Mouse (Mus musculus) lung, postnatal 14 days (tissue): Measurements from ENCODE around the gene Cnp.
"Not testable (repeated sequence)": the region's sequence is repeated elsewhere in the genome, so short reads cannot be mapped to it uniquely, and the experiment has no call there.

ENCODE experiments used
- DNase-seq: peaks from one replicate; pipeline ENCODE4 v3.0.0; 2021

Gene Cnp

DNA sequence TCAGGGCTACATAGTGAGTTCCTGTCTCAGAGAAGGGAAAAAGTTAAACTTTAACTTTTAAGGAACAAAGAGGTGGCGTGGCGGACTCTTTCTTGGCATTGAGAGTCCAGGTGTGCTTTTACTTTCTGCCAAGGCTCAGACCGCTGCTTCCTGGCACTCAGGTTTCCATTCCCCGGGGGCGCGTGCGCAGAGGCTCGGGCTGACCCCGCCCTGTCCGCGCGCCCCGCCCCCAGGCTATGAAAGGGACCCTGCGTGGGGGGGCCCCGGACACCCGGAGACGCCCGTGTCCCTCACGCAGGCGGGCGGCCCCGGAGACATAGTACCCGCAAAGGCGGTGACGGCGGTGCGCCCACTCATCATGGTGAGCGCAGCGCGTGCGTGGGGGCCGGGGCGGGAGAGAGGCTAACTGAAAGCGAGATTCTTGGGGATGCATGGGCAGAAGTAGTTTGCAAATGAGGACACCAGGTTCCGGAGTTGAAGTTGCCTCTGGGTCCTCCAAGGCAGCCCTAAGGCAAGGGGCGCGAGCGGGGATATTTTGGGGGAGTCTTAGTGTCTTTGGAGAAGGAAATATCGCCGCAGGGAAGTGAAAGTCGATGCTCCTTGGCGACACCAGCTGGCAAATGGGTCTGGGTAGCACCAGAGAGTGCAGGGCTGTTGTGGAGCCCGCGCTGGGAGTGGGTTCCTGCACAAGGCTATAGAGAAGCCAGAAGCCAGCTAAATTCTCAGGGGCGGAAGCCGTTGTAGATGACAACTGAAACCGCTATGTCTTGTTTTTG lies at the start of gene Cnp:
Cnp (plus strand) TSS at position 197 of the 776 bp plus-strand sequence.
- peak; percentile 84 for DNase-seq

DNA sequence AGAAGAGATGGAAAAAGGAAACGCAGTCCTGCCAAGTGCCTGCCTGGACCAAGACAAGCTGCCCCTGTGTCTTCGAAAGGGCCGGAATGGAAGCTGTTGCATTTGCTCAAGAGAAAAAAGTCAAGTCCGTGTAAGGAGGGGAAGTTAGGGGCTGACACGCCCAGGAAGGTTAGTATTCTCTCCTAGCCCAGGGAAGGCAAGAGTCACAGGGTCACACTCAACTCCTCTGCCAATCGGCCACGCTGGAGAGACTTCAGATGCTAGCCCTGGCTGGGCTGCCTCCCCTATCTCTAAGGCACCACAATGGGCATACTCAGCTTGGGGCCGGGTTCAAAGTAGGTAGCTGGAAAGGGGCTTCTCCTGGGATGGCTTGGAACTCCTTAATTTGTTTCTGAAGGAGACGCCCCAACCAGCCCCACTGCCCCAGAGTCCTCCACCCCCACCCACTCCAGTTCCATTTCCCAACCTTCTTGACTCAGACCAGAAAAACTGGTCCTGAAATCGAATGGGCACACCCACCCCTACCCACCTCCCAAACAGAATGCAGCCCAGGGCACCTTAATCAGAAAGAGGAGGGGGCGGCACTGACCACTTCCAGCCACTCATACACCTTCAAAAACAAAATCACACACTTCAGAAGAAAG lies 49.6 kb upstream of the Cnp start:
- peak; percentile 20 for DNase-seq

DNA sequence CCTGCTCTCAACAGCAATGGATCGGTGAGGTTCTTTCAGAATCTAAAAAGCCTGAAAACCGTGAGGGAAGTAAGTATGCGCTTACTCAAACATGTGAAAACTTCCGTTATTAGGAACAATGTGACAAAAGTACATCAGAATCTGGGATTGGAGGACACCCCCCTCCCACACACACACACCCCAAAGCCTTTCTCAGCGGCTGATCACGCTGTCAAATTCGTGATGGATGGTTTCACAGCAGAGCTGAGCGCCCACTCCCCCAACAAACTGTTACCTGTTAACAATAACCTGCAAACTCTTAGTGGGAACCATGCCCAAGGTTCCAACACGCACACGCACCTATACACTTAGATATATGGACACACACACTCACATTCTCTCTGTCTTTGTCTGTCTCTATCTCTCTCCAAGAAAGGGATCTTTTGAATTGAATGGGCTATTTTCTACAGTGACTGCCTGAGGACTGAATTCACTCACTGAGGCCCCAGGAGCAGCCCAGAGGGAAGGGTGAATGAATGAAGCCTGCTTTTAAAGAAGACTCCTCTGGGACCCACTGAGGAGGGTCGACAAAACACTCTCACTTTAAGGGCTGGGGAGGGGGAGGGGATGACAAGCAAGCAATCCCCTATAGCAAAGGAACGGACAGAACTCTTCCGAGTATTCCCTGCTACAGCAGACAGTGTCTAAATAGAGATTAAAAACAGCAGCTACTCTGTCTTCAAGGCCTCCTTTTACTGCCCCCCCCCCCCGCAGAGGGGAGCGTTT lies 48.5 kb upstream of the Cnp start:
- DNase-seq, result no peak

DNA sequence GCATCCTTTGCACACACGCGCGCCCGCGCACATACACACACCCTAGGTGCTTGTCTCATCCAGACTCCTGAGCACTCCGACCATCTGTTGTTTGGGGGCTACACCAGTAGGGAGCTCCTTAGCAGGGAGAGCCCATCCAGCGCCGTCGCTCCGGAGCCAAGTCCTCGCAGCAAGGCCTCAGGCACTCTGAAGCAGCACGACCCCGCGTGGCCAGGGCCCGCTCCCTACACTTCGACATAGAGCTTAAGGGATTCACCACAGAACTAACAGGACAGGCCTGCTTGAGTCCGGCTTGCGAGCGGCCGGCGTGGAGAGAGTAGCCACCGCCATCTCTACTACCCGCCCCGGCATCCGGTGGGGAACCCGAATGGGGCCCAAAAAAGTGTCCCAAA lies 47.6 kb upstream of the Cnp start:
- DNase-seq, result peak; percentile 61

DNA sequence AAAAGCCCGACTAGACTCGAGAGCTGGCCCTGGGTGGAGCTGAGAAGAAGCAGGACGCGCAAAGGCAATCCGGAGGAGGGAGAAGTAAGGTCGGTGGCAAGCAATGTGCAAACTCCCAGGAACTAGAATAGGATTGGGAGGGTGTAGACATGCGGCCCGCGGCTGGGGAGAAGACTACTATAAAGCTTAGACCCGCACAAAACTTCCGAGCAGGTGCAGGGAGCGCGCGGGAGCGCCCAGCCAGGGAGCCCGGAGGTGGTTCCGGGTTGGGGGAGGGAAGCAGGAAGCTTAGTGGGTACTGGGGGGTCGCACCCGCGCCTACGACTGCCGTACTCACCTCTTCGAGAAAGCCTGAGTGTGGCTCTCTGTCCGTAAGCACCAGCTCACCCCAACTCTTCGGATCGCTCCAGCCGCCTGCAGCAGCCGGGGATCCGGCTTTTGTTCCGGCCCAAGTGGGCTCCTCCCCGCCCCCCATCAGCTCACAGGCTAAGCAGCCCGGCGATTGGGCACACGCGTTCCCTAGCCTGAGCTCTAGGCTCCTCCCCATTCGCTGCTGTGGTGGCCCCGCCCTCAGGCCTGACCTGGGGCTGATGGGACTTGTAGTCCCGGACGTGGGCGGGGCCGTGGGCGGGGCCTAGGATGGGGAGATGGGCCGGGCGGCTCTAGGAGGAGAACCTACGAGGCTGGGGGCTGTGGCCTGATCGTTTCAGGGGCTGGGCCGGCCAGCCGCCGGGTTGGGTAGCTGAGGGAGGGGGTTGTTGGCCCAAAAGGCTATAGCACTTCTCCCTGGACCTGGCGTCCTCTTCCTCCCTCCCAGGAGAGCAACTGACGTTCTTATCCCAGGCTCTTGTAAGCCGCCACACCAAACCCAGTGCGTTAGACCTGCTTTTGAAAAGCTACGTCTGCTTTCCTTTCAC lies 47.0 kb upstream of the Cnp start, which contains the start of gene Acly:
Acly (minus strand) TSS at position 543 of the 917 bp plus-strand sequence.
- DNase-seq, result peak; percentile 99

DNA sequence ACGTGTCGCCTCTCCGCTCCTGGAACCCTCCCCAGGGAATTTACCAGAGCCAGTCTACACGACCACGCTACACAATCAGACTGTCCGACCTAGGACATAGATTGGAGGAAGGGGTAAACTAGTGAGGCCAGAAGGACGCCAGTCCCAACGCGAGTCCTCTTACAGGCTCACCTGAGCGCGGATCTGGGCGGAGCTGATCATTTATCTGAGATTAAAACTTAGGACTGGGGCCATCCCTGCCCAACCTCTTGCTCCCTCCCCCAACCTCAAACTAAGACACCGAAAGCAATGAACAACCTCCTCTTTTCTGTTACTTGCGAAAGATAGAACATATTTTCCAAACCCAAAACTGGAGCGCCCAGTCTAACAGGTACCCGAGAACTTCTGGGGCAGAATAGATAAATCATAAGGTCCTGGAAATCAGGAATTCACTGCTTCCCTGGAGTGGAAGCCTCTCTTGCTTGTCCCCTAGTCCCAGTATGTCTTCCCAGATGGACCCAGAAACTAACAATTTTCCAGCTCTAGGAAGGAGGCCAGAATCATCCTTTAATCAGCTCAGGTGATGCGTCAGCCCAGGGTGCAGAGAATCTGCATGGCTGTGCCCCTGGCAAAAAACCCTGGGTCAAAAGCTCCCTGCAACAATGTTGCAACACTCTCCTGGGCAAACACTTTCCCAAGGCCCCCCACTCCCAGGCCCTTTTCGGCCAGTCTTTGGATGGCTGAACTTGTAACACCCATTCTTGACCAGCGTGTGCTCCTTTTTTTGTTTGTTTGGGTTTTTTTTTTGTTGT lies 46.1 kb upstream of the Cnp start:
- DNase-seq, result no peak

DNA sequence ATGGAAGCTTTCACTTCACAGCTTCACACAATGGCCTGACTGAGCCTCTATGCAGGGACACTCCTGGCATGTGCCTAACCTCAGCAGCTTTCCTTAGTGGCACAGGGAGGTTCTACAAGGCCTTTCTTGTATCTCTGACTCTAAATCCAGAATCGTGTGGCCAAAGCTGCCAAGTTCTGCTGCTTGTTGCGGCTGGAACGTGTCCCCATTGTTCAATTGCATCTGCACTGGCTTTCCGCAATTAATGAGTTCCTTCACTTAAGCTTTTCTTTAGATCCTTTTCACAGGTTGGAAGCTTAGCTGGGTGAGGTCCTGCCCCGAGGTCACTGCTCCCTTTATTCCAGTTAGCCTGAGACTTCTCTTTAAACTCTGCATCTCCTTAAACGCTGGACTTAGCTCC lies 40.8 kb upstream of the Cnp start:
- DNase-seq, result no peak

DNA sequence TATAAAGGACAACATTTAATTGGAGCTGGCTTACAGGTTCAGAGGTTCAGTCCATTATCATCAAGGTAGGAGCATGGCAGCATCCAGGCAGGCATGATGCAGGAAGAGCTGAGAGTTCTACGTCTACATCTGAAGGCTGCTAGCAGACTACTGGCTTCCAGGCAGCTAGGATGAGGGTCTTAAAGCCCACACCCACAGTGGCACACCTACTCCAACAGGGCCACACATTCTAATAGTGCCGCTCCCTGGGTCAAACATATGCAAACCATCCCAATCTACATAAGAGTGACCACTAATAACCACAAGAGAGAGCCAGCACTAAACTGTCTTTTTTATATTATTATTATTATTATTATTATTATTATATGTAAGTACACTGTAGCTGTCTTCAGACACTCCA lies 40.3 kb upstream of the Cnp start:
- not testable (repeated sequence) for DNase-seq

DNA sequence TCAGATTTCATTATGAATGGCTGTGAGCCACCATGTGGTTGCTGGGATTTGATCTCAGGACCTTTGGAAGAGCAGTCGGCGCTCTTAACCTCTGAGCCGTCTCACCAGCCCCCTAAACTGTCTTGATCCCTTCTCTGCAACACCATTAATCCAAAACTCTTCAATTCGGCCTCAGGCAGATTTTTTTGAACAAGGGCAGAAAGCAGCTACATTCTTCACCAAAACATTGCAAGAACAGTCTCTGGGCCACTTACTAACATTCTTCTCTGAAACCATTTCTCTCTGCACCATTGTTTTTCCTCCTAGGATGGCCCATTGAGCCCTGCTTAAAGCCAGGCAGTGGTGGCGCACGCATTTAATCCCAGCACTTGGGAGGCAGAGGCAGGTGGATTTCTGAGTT lies 39.9 kb upstream of the Cnp start:
- DNase-seq, result not testable (repeated sequence)

DNA sequence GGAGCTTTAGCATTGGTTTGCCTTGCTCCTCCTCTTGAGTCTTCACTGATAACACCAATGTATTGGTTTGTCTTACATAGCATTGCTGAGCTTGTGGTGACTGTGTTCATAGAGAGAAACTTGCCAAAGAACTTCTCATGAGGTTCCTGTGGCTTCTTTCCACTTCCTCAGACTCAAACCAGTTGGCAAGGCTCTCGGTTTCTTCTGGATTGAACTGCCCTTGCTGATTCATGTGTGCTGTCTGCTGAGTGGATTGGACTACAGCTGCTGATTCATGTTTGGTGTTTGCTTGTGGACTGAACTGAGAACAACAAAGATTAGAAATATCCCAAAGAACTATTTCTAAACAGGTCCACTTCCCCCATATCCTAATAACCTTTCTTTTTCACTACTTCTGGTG lies 38.7 kb upstream of the Cnp start:
- DNase-seq, result no peak

DNA sequence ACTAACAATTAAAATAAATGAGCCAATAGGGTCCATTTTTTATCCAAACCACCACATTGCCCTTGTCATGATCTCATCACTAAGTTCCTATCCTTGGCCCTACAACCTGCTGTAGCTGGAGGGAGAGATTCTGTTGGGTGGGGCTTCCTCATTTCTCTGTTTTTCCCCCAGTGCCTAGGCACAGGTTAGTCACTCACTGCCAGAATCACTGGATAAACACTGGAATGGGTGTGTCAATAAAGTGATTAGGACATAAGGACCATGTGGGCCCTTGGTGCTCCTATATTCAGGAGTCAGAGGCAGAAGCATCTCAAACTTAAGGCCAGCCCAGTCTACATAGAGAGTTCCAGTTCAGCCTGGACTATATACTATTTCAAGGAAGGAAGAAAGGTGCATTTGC lies 38.2 kb upstream of the Cnp start:
- DNase-seq, result no peak

DNA sequence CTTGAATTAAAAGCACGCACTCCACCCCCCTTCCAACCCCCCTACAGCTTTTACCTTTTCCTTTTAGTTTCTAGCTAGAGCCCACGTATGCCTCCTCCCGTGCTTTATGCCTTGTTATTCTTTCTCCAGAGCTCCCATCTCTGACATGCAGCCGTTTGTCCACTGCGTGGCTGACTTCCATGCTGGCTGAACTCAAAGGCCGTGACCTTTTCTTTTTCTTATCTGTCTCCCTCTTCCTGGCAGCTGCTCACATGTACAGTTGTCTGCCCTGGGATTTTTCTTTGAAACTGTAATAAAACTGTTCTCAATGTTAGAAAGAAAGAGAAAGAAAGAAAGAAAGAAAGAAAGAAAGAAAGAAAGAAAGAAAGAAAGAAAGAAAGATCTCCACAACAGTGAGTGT lies 33.7 kb upstream of the Cnp start:
- no peak for DNase-seq

DNA sequence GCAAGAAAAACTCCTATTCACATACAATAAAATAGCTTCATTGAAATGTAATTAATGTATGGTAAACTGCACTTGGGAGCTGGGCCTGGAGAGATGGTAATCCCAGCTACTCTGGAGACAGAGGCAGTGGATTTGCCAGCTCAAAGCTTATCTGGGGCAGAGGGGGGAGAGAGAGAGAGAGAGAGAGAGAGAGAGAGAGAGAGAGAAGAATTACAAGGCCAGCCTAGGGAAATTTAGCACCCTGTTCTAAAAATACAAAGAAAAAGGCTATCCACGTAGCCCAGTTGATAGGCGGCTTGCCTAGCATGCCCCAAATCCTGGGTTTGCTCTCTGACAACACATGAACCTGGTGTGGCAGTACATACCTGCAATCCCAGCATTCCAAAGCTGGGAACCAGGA lies 33.1 kb upstream of the Cnp start:
- no peak for DNase-seq

DNA sequence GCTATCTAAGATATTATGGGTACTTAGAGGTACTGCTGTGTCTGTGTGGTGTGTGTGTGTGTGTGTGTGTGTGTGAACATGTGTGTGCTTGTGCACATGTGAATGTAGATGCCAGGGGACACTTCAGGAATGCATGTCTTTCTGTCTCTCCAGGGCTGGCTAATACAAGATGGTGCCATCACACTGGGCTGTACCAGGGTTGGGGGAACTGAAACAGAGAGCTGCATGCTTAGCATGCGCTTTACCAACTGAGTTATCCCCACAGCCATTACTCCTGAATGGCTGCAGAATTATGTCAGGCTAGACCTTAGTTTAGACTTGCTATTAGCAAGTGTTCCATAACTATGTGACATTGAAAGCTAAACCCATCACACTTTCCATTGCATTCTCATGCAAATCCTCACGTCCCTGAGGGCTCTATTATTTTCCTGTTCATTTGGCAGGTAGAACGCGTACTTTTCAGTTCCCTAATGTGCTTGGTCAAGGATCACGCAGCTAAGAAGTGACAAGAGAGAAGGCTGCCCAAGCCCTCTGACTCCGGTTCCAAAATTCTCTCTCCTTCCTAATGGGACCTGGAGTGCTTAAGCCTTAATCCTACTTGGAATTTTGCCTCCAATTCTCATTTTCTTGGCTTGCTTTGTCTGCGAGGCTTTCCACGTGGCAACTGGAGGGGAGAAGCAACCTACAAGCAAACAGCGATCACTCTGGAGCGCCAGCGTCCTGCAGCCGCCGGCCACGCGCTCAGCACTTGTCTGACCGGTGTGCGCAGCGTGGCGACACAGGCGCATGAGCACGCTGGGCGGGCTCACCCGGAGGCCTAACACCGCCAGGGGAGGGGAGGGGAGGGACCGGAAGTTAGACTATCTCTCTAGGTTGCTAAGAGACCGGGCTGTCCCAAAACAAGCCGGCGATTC lies 29.6 kb upstream of the Cnp start, which contains the start of gene Ttc25:
Ttc25 (plus strand) TSS at position 776 of the 914 bp plus-strand sequence.
- peak; percentile 87 for DNase-seq

DNA sequence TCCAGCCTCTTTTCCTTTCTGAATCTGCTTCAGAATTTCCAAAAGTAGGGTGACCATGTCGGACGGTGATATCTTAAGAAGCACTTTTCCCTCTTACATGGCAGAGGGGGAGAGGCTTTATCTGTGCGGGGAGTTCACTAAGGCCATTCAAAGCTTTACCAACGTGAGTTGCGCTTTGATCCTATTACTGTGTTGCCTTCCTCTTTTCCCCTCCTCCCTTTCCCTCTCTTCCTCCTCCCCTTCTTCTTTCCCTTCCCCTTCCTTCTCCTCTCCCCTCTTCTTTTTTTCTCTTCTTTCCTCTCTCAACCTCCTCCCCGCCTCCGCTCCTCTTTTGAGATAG lies 29.0 kb upstream of the Cnp start:
- DNase-seq, result no peak

DNA sequence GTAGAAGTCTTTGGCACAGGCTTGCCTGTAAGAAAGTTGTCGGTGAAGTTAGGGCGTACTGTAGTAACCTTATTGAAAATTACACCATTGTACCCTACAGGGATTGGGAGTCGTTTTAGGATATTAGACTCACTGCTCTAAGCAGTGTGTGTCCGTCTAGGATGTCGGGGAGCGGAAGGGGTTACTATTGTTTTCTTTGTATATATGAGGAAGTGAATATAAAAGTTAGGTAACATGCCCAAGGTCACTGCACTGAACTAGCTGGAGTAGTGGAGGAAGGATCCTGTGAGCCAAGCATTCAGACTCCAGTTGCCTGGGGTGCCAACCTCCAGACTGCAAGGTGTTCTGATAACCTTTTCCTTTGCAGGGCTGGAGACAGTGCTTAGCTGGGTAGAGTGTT lies 27.7 kb upstream of the Cnp start:
- no peak for DNase-seq

DNA sequence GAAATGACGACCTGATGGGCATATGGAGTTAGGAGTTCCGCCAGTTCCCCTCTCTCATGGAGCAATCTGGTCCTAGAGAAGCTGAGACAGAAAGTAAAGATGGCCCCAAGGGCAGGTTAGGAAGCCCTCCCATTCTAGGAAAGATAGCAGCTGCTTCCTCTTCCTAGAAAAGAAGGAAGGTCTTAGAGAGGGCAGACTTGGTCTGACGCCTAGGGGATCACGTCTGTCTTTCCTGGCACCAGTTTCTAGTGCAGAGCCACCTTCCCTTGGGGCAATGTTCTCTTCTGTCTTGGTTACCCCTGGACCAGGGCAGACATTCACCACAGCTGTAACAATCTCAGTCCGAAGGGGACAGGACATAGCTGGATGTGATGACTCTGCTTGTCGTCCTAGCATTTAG lies 26.6 kb upstream of the Cnp start:
- no peak for DNase-seq

DNA sequence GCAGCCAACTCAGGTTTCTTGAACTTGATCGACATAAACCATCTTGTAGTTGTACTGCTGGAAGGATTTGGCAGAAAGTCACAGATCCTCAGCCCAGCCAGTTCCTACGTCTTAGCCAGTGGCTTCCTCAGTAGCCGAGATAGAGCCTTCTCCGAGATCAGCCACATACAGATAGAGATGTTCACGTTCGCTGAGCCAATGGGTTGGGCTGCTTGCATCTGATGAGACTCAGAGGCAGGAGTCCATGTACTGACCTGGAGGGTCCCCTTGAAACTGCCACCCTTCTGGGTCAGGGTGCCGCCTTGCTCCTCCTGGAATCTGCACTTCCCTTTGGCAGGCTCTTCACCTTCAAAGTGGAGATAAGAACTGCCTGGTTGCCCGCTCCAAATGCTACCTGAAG lies 25.2 kb upstream of the Cnp start:
- DNase-seq, result no peak

DNA sequence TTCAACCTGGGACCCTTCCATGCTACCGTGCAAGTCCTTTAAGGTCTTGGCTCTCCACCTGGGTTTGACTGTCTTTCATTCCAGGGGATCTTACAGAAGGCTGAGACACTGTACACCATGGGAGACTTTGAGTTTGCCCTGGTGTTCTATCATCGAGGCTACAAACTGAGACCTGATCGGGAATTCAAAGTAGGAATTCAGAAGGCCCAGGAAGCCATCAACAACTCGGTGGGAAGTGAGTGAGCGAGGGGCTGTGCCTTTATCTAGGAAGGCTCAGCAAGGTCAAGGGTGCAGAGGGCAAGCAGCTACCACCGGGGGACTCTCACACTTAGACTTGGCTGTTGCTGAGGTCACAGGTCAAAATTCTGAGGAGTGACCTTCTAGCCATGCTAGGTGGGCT lies 24.6 kb upstream of the Cnp start:
- DNase-seq, result no peak

DNA sequence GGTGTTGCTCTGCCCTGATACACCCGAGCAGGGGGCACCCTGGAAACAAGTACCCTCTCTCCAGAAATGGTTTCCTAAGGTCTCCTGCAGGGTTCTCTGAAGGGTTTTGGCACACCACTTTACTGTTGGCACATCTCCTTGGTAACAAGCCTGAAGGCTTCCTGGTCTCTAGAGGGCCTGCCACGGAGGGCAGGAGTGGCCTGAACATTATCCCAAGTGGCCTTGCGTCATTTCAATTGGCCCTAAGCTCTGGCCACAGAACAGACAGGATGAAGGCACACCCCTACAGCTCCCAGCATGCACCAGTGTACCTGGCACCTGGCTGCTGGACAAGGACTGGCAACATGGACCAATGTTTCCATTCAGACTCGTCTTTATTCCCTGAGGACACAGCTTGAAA lies 21.9 kb upstream of the Cnp start:
- peak; percentile 51 for DNase-seq

DNA sequence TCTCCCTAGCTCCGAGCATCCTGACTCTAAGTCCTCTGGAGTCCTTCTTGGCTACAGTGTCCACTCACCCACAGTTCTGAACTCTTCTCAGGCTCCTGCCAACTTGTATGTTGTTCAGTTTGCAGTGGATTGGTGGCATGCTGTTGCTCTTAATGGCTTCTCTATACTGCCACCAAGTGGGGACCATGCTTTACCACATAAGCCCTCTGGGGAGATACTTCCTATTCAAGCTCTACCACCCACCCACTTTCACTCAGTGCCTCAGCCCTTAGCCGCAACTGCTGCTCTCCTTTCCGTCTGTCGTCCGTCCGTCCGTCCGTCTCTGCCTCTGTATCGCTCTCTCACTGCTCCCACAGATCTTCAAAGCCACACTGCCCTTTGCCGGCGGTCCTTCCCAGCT lies 19.1 kb upstream of the Cnp start:
- peak; percentile 70 for DNase-seq
